Mouse (Mus musculus) spleen, adult 18-20 months (tissue): Measurements from ENCODE around the gene Nudc.

ENCODE experiments used
- DNase-seq, 2 experiments: peaks; one replicate each; pipeline ENCODE4 v3.0.0; 2022; ENCODE audit warnings: mixed read lengths in 2 of 2

The Nudc gene

DNA sequence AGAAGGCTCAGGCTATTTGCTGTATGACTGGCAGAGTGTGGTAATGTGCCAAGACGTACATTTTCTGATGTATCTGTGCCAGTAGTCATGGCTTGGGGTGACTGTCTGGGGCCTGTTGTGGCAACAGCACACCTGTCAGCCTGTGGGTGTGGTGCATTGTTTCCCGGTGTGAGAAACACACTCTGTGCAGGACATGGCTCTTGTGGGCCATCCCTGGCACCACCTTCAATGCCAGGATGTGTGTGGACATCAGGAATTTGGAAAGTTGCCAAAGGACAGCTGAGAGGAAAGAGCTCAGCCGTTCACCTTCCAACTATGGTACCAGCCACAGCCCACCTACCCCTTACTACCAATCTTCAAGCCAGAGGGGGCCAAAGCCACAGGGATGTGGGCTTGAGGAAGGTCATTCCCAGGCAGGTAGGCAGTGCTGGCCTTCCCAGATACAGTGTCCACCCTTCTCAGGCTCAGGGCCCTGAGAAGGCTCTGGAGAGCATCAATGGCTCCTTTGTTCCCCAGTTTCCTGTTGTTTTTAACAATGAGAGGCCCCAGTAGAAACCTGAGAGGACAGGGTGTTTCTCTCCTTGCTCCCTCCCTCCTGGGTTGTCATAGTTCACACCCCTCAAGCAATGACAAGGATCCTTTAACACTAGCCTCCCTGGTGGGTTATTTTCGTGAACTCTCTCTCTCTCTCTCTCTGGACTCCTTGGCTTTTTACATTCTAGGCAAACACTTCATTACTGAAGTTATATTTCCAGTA, 56.1 kb downstream of the Nudc start:
- no peak for DNase-seq

DNA sequence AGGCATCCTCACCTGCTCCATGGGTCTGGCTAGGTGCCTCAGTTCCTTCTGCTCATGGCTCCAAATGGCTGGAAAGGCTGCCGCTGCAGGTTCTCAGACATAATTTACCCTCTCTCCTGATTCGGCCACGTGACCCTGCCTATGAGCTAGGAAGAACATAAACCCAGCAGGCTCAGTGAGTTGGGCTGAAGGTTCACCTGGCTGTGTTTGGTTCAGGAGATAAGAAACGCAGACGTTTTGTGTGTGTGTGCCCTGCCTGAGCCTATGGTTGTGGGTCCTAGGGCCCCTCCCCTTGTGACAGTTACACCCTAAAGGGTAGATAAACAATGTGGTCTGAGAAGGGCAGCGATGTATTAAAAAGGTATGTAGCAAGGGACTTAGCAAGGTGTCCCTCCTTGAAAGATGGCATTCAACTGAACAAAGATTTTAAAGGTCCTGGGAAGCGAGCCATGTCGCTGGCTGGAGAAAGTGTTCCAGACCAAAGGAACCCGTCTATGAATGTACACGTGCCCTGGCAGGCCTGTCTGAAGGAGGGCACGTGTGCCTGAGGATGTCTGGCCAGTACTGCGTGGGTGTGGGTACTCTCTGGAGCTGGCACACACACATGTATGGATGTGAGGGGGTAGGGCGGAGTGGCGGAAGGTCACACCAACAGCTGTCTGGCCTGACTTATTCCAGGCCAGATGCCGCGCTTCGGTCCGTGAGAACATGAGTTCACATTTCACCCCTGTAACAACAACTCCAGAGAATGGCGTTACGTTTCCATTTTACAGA, 57.0 kb downstream of the Nudc start:
- no peak for DNase-seq

- DNase-seq = no peak
Measured at GRCm38 (mm10) chr4:133486673-133487357, 59.0 kb downstream of the Nudc start.

GRCm38 (mm10) chr4:133485691-133486425, 59.9 kb downstream of the Nudc start:
- DNase-seq = no peak

- no peak for DNase-seq
Measured at GRCm38 (mm10) chr4:133484266-133485025, 61.4 kb downstream of the Nudc start.
